Mouse (Mus musculus): Measurements from ENCODE around the gene Idh2. TPM values are rescaled to one million over a fixed set of nuclear protein-coding genes. Genes with fewer than 3 reads are reported as not detected.

The Idh2 gene
- total and polyA plus RNA-seq, 3 experiments = 121 to 268 (median 181) TPM

DNA sequence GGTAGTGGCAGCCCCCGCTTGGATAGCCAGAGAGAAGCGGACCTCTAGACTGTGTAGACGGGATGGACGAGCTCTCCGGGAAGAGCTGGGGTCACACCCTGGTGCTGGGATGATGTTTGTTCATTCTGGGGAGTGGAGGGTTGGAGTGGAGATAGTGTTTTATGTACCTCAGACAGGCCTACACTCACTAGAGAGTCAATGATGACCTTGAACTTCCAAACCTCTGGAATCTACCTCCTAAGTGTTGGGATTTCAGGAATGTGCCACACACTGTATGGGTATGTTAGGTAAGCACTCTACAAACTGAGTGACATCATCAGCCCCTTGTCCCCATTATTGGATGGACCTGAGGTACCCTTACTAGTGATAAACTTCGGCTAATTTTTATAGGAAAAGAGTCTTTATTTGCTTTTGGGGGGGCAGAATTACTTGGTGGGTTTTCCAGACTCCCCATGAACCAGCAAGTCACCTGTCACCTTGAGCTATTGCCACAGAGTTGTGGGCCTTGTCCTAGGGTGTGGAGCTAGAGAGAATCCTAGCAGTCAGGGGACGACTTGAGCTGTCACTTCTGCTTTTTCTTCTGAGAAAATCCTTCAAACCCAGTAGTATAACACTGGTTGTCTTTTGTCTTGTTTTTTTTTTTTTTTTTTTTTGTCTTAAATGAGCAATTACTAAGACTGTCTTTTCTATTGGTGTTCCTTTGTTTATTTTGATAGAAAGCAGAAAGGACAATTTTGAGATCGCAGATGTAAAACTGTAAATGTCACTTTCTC lies 43.5 kb upstream of the Idh2 start:
- H3K27me3 ChIP-seq (ENCODE audit: control insufficient read depth in 1 of 2, insufficient read depth in 2 of 2, low read length in 2 of 2) = no peaks in the 10 kb centered on the region
- H3K9ac ChIP-seq (ENCODE audit: control insufficient read depth, low read depth, low read length, poor library complexity, severe bottlenecking) = no peak overlapping the region
- peaks cover 0 to 19% of the 10 kb centered on the region in 2 experiments; a peak in 2 of 4 replicates for H3K4me1 ChIP-seq (ENCODE audit: control insufficient read depth in 1 of 2, insufficient read depth in 2 of 2, low read length in 2 of 2)
- TF ChIP-seq ZNF384 (IDR thresholded peaks at IDR 0.05; ENCODE audit: low read depth, low read length) = peak; percentile 93
- 0 out of 2 replicates have a peak, but pooled peaks have one; percentile 23 for TF ChIP-seq SIN3A (IDR thresholded peaks at IDR 0.05; ENCODE audit: low read length)
- TF ChIP-seq TAL1 (IDR thresholded peaks at IDR 0.05; ENCODE audit: low read length) = no peak
- no peak overlapping the region for H3K27ac ChIP-seq (ENCODE audit: control insufficient read depth, low read depth, low read length)
- DNase-seq (ENCODE audit: low read depth, low spot score) = peak; percentile 69
- no peak overlapping the region for H3K4me3 ChIP-seq (ENCODE audit: control insufficient read depth in 1 of 2, insufficient read depth in 1 of 2, low read depth in 2 of 2, low read length in 2 of 2)
- no peaks in the 10 kb centered on the region for H3K79me2 ChIP-seq (ENCODE audit: control insufficient read depth, insufficient read depth, low read length, poor library complexity)
- H3K36me3 ChIP-seq (ENCODE audit: control insufficient read depth in 1 of 2, insufficient read depth in 2 of 2, low read length in 2 of 2) = peaks cover 0 to 2% of the 10 kb centered on the region in 2 experiments; a peak in 1 of 4 replicates
- no peaks in the 10 kb centered on the region for H3K9me3 ChIP-seq (replicated peaks; ENCODE audit: insufficient read depth, low read length)

- no peak overlapping the region for H3K27ac ChIP-seq (ENCODE audit: control insufficient read depth, low read depth, low read length)
- no peaks in the 10 kb centered on the region for H3K27me3 ChIP-seq (ENCODE audit: control insufficient read depth in 1 of 2, insufficient read depth in 2 of 2, low read length in 2 of 2)
- peak; percentile 59 for DNase-seq (ENCODE audit: low read depth, low spot score)
- no peak overlapping the region for H3K9ac ChIP-seq (ENCODE audit: control insufficient read depth, low read depth, low read length, poor library complexity, severe bottlenecking)
- H3K36me3 ChIP-seq (ENCODE audit: control insufficient read depth in 1 of 2, insufficient read depth in 2 of 2, low read length in 2 of 2) = peaks cover 0 to 2% of the 10 kb centered on the region in 2 experiments; a peak in 1 of 4 replicates
- no peaks in the 10 kb centered on the region for H3K79me2 ChIP-seq (ENCODE audit: control insufficient read depth, insufficient read depth, low read length, poor library complexity)
- peaks cover 0 to 19% of the 10 kb centered on the region in 2 experiments; a peak in 2 of 4 replicates for H3K4me1 ChIP-seq (ENCODE audit: control insufficient read depth in 1 of 2, insufficient read depth in 2 of 2, low read length in 2 of 2)
- peak; percentile 69 for TF ChIP-seq RAD21 (IDR thresholded peaks at IDR 0.05; ENCODE audit: low read depth, low read length)
- TF ChIP-seq UBTF (IDR thresholded peaks at IDR 0.05; ENCODE audit: borderline replicate concordance, insufficient read depth, low read depth, low read length) = no peak
- no peak for TF ChIP-seq TBP (IDR thresholded peaks at IDR 0.05; ENCODE audit: low read depth, low read length)
- TF ChIP-seq ZC3H11A (IDR thresholded peaks at IDR 0.05; ENCODE audit: low read depth, low read length) = peak; percentile 72
- TF ChIP-seq SMC3 (IDR thresholded peaks at IDR 0.05; ENCODE audit: low read depth, low read length) = peak; percentile 75
- peak; percentile 61 to 74 (median 73) for TF ChIP-seq CTCF (IDR thresholded peaks at IDR 0.05 in 2 of 3, conservative IDR thresholded peaks at IDR 0.05 in 1 of 3; ENCODE audit: control insufficient read depth in 1 of 3, insufficient read depth in 1 of 3, low read depth in 2 of 3, low read length in 3 of 3, poor library complexity in 1 of 3, severe bottlenecking in 1 of 3)
- TF ChIP-seq SIN3A (IDR thresholded peaks at IDR 0.05; ENCODE audit: low read length) = no peak
- no peaks in the 10 kb centered on the region for H3K9me3 ChIP-seq (replicated peaks; ENCODE audit: insufficient read depth, low read length)
- no peak overlapping the region for H3K4me3 ChIP-seq (ENCODE audit: control insufficient read depth in 1 of 2, insufficient read depth in 1 of 2, low read depth in 2 of 2, low read length in 2 of 2)
Measured at GRCm38 (mm10) chr7:80156711-80157227, 41.6 kb upstream of the Idh2 start.

DNA sequence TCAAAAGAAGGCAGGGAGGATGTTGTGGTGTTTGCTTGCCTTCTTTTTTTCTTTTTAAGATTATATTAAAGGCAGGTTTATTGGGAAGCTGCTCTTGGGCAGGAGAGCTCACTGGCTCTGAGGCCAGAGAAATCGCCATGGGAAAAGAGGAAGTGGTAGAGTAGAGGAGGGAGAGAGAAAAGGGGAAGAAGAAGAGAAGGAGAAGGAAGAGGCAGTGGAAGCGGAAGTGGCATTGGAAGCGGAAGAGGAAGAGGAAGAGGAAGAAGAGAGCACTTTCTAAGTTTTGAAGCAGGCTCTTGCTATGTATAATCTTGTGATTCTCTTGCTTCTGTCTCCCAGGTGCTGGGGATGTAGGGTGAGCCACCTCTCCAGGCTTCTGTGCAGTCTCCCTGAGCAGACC lies 39.5 kb upstream of the Idh2 start:
- DNase-seq (ENCODE audit: low read depth, low spot score) = peak; percentile 71
- no peaks in the 10 kb centered on the region for H3K79me2 ChIP-seq (ENCODE audit: control insufficient read depth, insufficient read depth, low read length, poor library complexity)
- H3K36me3 ChIP-seq (ENCODE audit: control insufficient read depth in 1 of 2, insufficient read depth in 2 of 2, low read length in 2 of 2) = peaks cover 0 to 2% of the 10 kb centered on the region in 2 experiments; a peak in 1 of 4 replicates
- H3K9me3 ChIP-seq (replicated peaks; ENCODE audit: insufficient read depth, low read length) = no peaks in the 10 kb centered on the region
- no peaks in the 10 kb centered on the region for H3K27me3 ChIP-seq (ENCODE audit: control insufficient read depth in 1 of 2, insufficient read depth in 2 of 2, low read length in 2 of 2)
- H3K4me3 ChIP-seq (ENCODE audit: control insufficient read depth in 1 of 2, insufficient read depth in 1 of 2, low read depth in 2 of 2, low read length in 2 of 2) = no peak overlapping the region
- no peak overlapping the region for H3K27ac ChIP-seq (ENCODE audit: control insufficient read depth, low read depth, low read length)
- TF ChIP-seq ELF1 (IDR thresholded peaks at IDR 0.05; ENCODE audit: low read depth, low read length) = peak; percentile 36; the same call in 1 of the 2 replicates
- no peak for TF ChIP-seq E2F4 (IDR thresholded peaks at IDR 0.05; ENCODE audit: borderline replicate concordance, low read depth, low read length)
- TF ChIP-seq EP300 (IDR thresholded peaks at IDR 0.05; ENCODE audit: low read depth in 1 of 2, low read length in 2 of 2) = peak in 1 of 2 experiments; percentile 53; a peak in 1 of 4 replicates
- TF ChIP-seq CHD1 (IDR thresholded peaks at IDR 0.05; ENCODE audit: low read depth, low read length) = no peak
- H3K4me1 ChIP-seq (ENCODE audit: control insufficient read depth in 1 of 2, insufficient read depth in 2 of 2, low read length in 2 of 2) = peaks cover 0 to 12% of the 10 kb centered on the region in 2 experiments; a peak in 2 of 4 replicates
- H3K9ac ChIP-seq (ENCODE audit: control insufficient read depth, low read depth, low read length, poor library complexity, severe bottlenecking) = no peak overlapping the region
